Comparison of ENCODE assay signal across 29 mouse cellular contexts in the genomic region with DNA sequence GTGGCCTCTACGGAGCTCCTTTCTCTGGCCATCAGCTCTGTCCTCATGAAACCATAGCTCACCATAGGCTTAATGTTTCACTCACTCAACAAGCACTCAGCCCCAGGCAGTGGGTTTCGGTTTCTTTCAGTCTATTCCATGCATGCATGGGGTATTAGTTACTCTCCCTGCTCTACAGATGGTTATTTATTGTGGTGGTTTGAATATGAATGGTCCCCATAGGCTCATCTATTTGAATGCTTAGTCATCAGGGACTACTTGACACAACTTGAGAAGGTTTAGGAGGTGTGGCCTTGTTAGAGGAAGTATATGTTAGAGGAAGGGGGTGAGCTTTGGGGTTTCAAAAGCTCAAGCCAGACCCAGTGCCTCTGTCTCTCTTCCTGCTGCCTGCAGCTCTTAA. TPM values are rescaled to one million over a fixed set of nuclear protein-coding genes. Genes with fewer than 3 reads are reported as not detected.
"Had no signal": no experiment of that assay in that cellular context is flagged by ENCODE, and none has a peak within 500 bp of the region (broad histone marks: within the 10 kb centered on the region; RNA-seq: fewer than 3 reads in every experiment).

No protein-coding gene starts in this region.

- H3K27ac ChIP-seq: embryonic facial prominence, embryonic 10.5 days; embryonic facial prominence, embryonic 12.5 days; embryonic facial prominence, embryonic 13.5 days; embryonic facial prominence, embryonic 15.5 days; forebrain, embryonic 10.5 days; forebrain, embryonic 12.5 days; forebrain, embryonic 13.5 days; forebrain, embryonic 15.5 days; gastrocnemius, adult 2 months; heart, adult 2 months had no signal

- H3K4me1 ChIP-seq: embryonic facial prominence, embryonic 12.5 days; embryonic facial prominence, embryonic 13.5 days; embryonic facial prominence, embryonic 15.5 days; forebrain, embryonic 10.5 days; forebrain, embryonic 12.5 days; forebrain, embryonic 13.5 days; forebrain, embryonic 15.5 days had no signal

- H3K4me2 ChIP-seq: embryonic facial prominence, embryonic 12.5 days; embryonic facial prominence, embryonic 13.5 days; embryonic facial prominence, embryonic 15.5 days; forebrain, embryonic 12.5 days; forebrain, embryonic 13.5 days; forebrain, embryonic 15.5 days had no signal

- H3K9ac ChIP-seq: embryonic facial prominence, embryonic 12.5 days; embryonic facial prominence, embryonic 13.5 days; embryonic facial prominence, embryonic 15.5 days; forebrain, embryonic 12.5 days; forebrain, embryonic 13.5 days; forebrain, embryonic 15.5 days; forebrain, postnatal 0 days had no signal

- H3K27me3 ChIP-seq: embryonic facial prominence, embryonic 12.5 days; embryonic facial prominence, embryonic 13.5 days; embryonic facial prominence, embryonic 15.5 days; forebrain, embryonic 12.5 days; forebrain, embryonic 13.5 days; forebrain, embryonic 15.5 days had no signal

- DNase-seq: cerebellum, adult 9-11 months; cerebellum, postnatal 10 days; cerebellum, postnatal 14 days; cerebellum, postnatal 25 days; cerebellum, postnatal 36 days; embryo, embryonic 11 days; forebrain, postnatal 0 days; gastrocnemius, adult 2 months; gastrocnemius, postnatal 10 days; gastrocnemius, postnatal 14 days; gastrocnemius, postnatal 25 days; gastrocnemius, postnatal 36 days; heart, adult 11 months; heart, adult 18-20 months; heart, adult 2 months had no signal

- H3K36me3 ChIP-seq: embryonic facial prominence, embryonic 10.5 days; embryonic facial prominence, embryonic 12.5 days; embryonic facial prominence, embryonic 13.5 days; embryonic facial prominence, embryonic 15.5 days; forebrain, embryonic 10.5 days; forebrain, embryonic 12.5 days; forebrain, embryonic 15.5 days had no signal

- H3K4me3 ChIP-seq: embryonic facial prominence, embryonic 10.5 days; embryonic facial prominence, embryonic 12.5 days; embryonic facial prominence, embryonic 13.5 days; embryonic facial prominence, embryonic 15.5 days; erythroblast, embryonic 14.5 days; forebrain, embryonic 10.5 days; forebrain, embryonic 12.5 days; forebrain, embryonic 13.5 days; forebrain, embryonic 15.5 days; gastrocnemius, adult 2 months; heart, adult 2 months had no signal

- ATAC-seq: forebrain, embryonic 13.5 days; forebrain, embryonic 14.5 days; forebrain, embryonic 15.5 days; forebrain, embryonic 16.5 days; forebrain, postnatal 0 days had no signal

- H3K9me3 ChIP-seq: embryonic facial prominence, embryonic 10.5 days; embryonic facial prominence, embryonic 12.5 days; embryonic facial prominence, embryonic 13.5 days; embryonic facial prominence, embryonic 15.5 days; forebrain, embryonic 10.5 days; forebrain, embryonic 12.5 days; forebrain, embryonic 13.5 days; forebrain, embryonic 15.5 days had no signal

RNA-seq across cellular contexts. Expression of gene Kcnf1, which starts 10.6 kb away (rescaled TPM):
- total RNA-seq: common myeloid progenitor, adult 5-6 weeks; granulocyte monocyte progenitor cell, adult 5-6 weeks; heart, adult 18-20 months; heart, adult 2 months; heart, adult 8-10 months had no signal
- polyA plus RNA-seq: erythroblast, embryonic 14.5 days had no signal
